Mouse (Mus musculus) CH12.LX (cell line): Measurements from ENCODE around the gene Olfr1224-ps1. TPM values are rescaled to one million over a fixed set of nuclear protein-coding genes. Genes with fewer than 3 reads are reported as not detected.

ENCODE experiments used
- DNase-seq: peaks from one replicate; pipeline ENCODE4 v3.0.0-alpha.2; 2013; ENCODE audit errors: extremely low read depth
- H3K27ac ChIP-seq: 2 replicates; pipeline ENCODE4 v1.5.1; 2012; ENCODE audit warnings: low read depth, mild to moderate bottlenecking, control low read depth, moderate library complexity; ENCODE audit not compliant: insufficient read depth
- H3K27me3 ChIP-seq: replicated peaks from 2 replicates; pipeline ENCODE3; 2012; ENCODE audit warnings: inconsistent platforms
- H3K36me3 ChIP-seq, 2 experiments: replicated peaks in 1 of 2; 2 replicates each; pipeline versions ENCODE3 to v1.6.1; 2012; ENCODE audit warnings: inconsistent platforms in 1 of 2, low read length in 1 of 2, mild to moderate bottlenecking in 1 of 2, mixed read lengths in 1 of 2, moderate library complexity in 1 of 2; ENCODE audit not compliant: control insufficient read depth in 1 of 2, insufficient read depth in 1 of 2
- H3K4me1 ChIP-seq, 2 experiments: 2 replicates each; pipeline ENCODE4 v1.6.1; 2012; ENCODE audit warnings: inconsistent platforms in 1 of 2, moderate library complexity in 1 of 2; ENCODE audit not compliant: insufficient read depth in 2 of 2, control insufficient read depth in 1 of 2
- H3K4me2 ChIP-seq: 2 replicates; pipeline ENCODE4 v1.6.1; 2012; ENCODE audit warnings: low read depth, mild to moderate bottlenecking, control low read depth; ENCODE audit not compliant: poor library complexity, insufficient read depth, severe bottlenecking
- H3K4me3 ChIP-seq, 3 experiments: fragments of 150-350 bp in 1 of 3; sonication (generic) in 1 of 3; replicated peaks in 1 of 3; 2 replicates each; pipeline versions ENCODE3 to v1.5.1; 2011 to 2012; ENCODE audit warnings: low read depth in 2 of 3, low read length in 2 of 3, mild to moderate bottlenecking in 2 of 3, moderate library complexity in 2 of 3, control low read depth in 1 of 3, improper control_type of control experiment in 1 of 3, inconsistent platforms in 1 of 3, mixed read lengths in 1 of 3; ENCODE audit not compliant: poor library complexity in 1 of 3
- H3K79me2 ChIP-seq: replicated peaks from 2 replicates; pipeline ENCODE4 v1.6.1; 2012; ENCODE audit warnings: mild to moderate bottlenecking, moderate library complexity; ENCODE audit not compliant: control insufficient read depth, poor library complexity, insufficient read depth, severe bottlenecking; ENCODE audit errors: extremely low read depth
- H3K9ac ChIP-seq: 2 replicates; pipeline ENCODE4 v1.6.1; 2012; ENCODE audit warnings: low read depth, mild to moderate bottlenecking, control low read depth, moderate library complexity; ENCODE audit not compliant: insufficient read depth
- H3K9me3 ChIP-seq: replicated peaks from 2 replicates; pipeline ENCODE3; 2012; ENCODE audit warnings: low read length, inconsistent platforms, mixed read lengths
- JUND ChIP-seq: conservative IDR thresholded peaks from 2 replicates; pipeline ENCODE4 v1.6.1; 2011; ENCODE audit warnings: low read depth, low read length, improper control_type of control experiment
- MXI1 ChIP-seq: IDR thresholded peaks from 2 replicates; pipeline ENCODE4 v1.6.1; 2011; ENCODE audit warnings: mild to moderate bottlenecking, low read depth, low read length, improper control_type of control experiment
- PAX5 ChIP-seq: IDR thresholded peaks from 2 replicates; pipeline ENCODE4 v1.6.1; 2012; ENCODE audit warnings: low read length, inconsistent platforms, mixed read lengths
- POLR2A ChIP-seq: IDR thresholded peaks from 2 replicates; pipeline ENCODE4 v1.6.1; 2011; ENCODE audit warnings: low read depth, mild to moderate bottlenecking, improper control_type of control experiment, low read length
- USF2 ChIP-seq: conservative IDR thresholded peaks from 2 replicates; pipeline ENCODE4 v1.6.1; 2011; ENCODE audit warnings: low read depth, low read length, improper control_type of control experiment
- ZKSCAN1 ChIP-seq: IDR thresholded peaks from 2 replicates; pipeline ENCODE4 v1.6.1; 2012; ENCODE audit warnings: low read depth, inconsistent platforms, low read length, improper control_type of control experiment, borderline replicate concordance
- ZMIZ1 ChIP-seq: IDR thresholded peaks from 2 replicates; pipeline ENCODE4 v1.6.1; 2012; ENCODE audit warnings: low read depth, mild to moderate bottlenecking, inconsistent platforms, low read length, improper control_type of control experiment
- dilution Hi-C: fragments of 300-500 bp; cut with MboI; formaldehyde crosslinking; loops from 2 replicates; pipeline ENCODE4 v1.14.3; 2020; ENCODE audit warnings: low sequenced_read_pairs; ENCODE audit not compliant: extremely low pct_unique_long_range_greater_than_20kb, extremely low pct_ligation_motif_present
- in situ Hi-C: fragments of 300-500 bp; cut with MboI; formaldehyde crosslinking; loops from 3 replicates; pipeline ENCODE4 v1.14.3; 2019; ENCODE audit warnings: low sequenced_read_pairs, low pct_ligation_motif_present, low pct_unique_long_range_greater_than_20kb, mixed read lengths
- polyA plus RNA-seq: library from polyadenylated mRNA; unstranded; fragments of >175 nt; gene quantifications from 2 replicates; pipeline ENCODE4 v1.2.1, GENCODE M21; 2012; ENCODE audit warnings: low read depth; ENCODE audit not compliant: insufficient read length
- total RNA-seq, 2 experiments: library from RNA; depleted of rRNA; stranded (reverse); fragments of 300-350 nt in 1 of 2; fragments of >200 nt in 1 of 2; gene quantifications; 2 replicates each; pipeline ENCODE4 v1.2.3; 2012 to 2014

Olfr1224-ps1 gene
- total and polyA plus RNA-seq, 3 experiments: not detected

- Histone ChIP-seq H3K79me2 (no peaks in the 10 kb centered on the region), H3K36me3 (no peaks in the 10 kb centered on the region), H3K27me3 (no peaks in the 10 kb centered on the region), H3K4me1 (no peaks in the 10 kb centered on the region), H3K27ac (no peak overlapping the region), H3K9me3 (peaks cover 13% of the 10 kb centered on the region), H3K4me2 (no peak overlapping the region), H3K9ac (no peak overlapping the region), H3K4me3 (no peak overlapping the region)
- DNase-seq: no peak
- in situ Hi-C loops (no loop called here), dilution Hi-C loops (no loop called here)
- TF ChIP-seq MXI1 (no peak), ZKSCAN1 (no peak), JUND (no peak), USF2 (no peak), ZMIZ1 (no peak), PAX5 (no peak), POLR2A (no peak)
Observed at GRCm38 (mm10) chr2:89105651-89106050, 58.2 kb downstream of the Olfr1224-ps1 start.

Other genes with a start within 250 kb of the Olfr1224-ps1 start
Only the 20 nearest of the 24 such genes appear.
- not detected in 2 replicates for gene Gm13762, start 183.8 kb downstream of the Olfr1224-ps1 start, total RNA-seq (2012; rRNA removed)
- not detected in 2 replicates for gene Gm13762, start 183.8 kb downstream of the Olfr1224-ps1 start, total RNA-seq (2014; rRNA removed)
- gene Gm13762, start 183.8 kb downstream of the Olfr1224-ps1 start, polyA plus RNA-seq: not detected in 2 replicates
- not detected in 2 replicates for gene Olfr1214, start 171.4 kb downstream of the Olfr1224-ps1 start, total RNA-seq (2012; rRNA removed)
- not detected in 2 replicates for gene Olfr1214, start 171.4 kb downstream of the Olfr1224-ps1 start, total RNA-seq (2014; rRNA removed)
- not detected in 2 replicates for gene Olfr1214, start 171.4 kb downstream of the Olfr1224-ps1 start, polyA plus RNA-seq
- gene Olfr1215, start 157.1 kb downstream of the Olfr1224-ps1 start, total RNA-seq (2012; rRNA removed): not detected in 2 replicates
- not detected in 2 replicates for gene Olfr1215, start 157.1 kb downstream of the Olfr1224-ps1 start, total RNA-seq (2014; rRNA removed)
- not detected in 2 replicates for gene Olfr1215, start 157.1 kb downstream of the Olfr1224-ps1 start, polyA plus RNA-seq
- not detected in 2 replicates for gene Olfr1216, start 145.8 kb downstream of the Olfr1224-ps1 start, total RNA-seq (2012; rRNA removed)
- not detected in 2 replicates for gene Olfr1216, start 145.8 kb downstream of the Olfr1224-ps1 start, total RNA-seq (2014; rRNA removed)
- gene Olfr1216, start 145.8 kb downstream of the Olfr1224-ps1 start, polyA plus RNA-seq: not detected in 2 replicates
- not detected in 2 replicates for gene Olfr1217, start 132.0 kb downstream of the Olfr1224-ps1 start, total RNA-seq (2012; rRNA removed)
- gene Olfr1217, start 132.0 kb downstream of the Olfr1224-ps1 start, total RNA-seq (2014; rRNA removed): not detected in 2 replicates
- not detected in 2 replicates for gene Olfr1217, start 132.0 kb downstream of the Olfr1224-ps1 start, polyA plus RNA-seq
- not detected in 2 replicates for gene Olfr1218, start 102.9 kb downstream of the Olfr1224-ps1 start, total RNA-seq (2012; rRNA removed)
- gene Olfr1218, start 102.9 kb downstream of the Olfr1224-ps1 start, total RNA-seq (2014; rRNA removed): not detected in 2 replicates
- gene Olfr1218, start 102.9 kb downstream of the Olfr1224-ps1 start, polyA plus RNA-seq: not detected in 2 replicates
- not detected in 2 replicates for gene Olfr1219, start 80.6 kb downstream of the Olfr1224-ps1 start, total RNA-seq (2012; rRNA removed)
- not detected in 2 replicates for gene Olfr1219, start 80.6 kb downstream of the Olfr1224-ps1 start, total RNA-seq (2014; rRNA removed)
- not detected in 2 replicates for gene Olfr1219, start 80.6 kb downstream of the Olfr1224-ps1 start, polyA plus RNA-seq
- gene Olfr1220, start 57.3 kb downstream of the Olfr1224-ps1 start, total RNA-seq (2012; rRNA removed): not detected in 2 replicates
- not detected in 2 replicates for gene Olfr1220, start 57.3 kb downstream of the Olfr1224-ps1 start, total RNA-seq (2014; rRNA removed)
- gene Olfr1220, start 57.3 kb downstream of the Olfr1224-ps1 start, polyA plus RNA-seq: not detected in 2 replicates
- not detected in 2 replicates for gene Olfr1221, start 46.8 kb downstream of the Olfr1224-ps1 start, total RNA-seq (2012; rRNA removed)
- not detected in 2 replicates for gene Olfr1221, start 46.8 kb downstream of the Olfr1224-ps1 start, total RNA-seq (2014; rRNA removed)
- gene Olfr1221, start 46.8 kb downstream of the Olfr1224-ps1 start, polyA plus RNA-seq: not detected in 2 replicates
- gene Olfr1222, start 31.0 kb downstream of the Olfr1224-ps1 start, total RNA-seq (2012; rRNA removed): not detected in 2 replicates
- not detected in 2 replicates for gene Olfr1222, start 31.0 kb downstream of the Olfr1224-ps1 start, total RNA-seq (2014; rRNA removed)
- gene Olfr1222, start 31.0 kb downstream of the Olfr1224-ps1 start, polyA plus RNA-seq: not detected in 2 replicates
- gene Olfr1223, start 12.5 kb downstream of the Olfr1224-ps1 start, total RNA-seq (2012; rRNA removed): not detected in 2 replicates
- gene Olfr1223, start 12.5 kb downstream of the Olfr1224-ps1 start, total RNA-seq (2014; rRNA removed): not detected in 2 replicates
- not detected in 2 replicates for gene Olfr1223, start 12.5 kb downstream of the Olfr1224-ps1 start, polyA plus RNA-seq
- gene Olfr1225, start 10.6 kb upstream of the Olfr1224-ps1 start, total RNA-seq (2012; rRNA removed): not detected in 2 replicates
- not detected in 2 replicates for gene Olfr1225, start 10.6 kb upstream of the Olfr1224-ps1 start, total RNA-seq (2014; rRNA removed)
- gene Olfr1225, start 10.6 kb upstream of the Olfr1224-ps1 start, polyA plus RNA-seq: not detected in 2 replicates
- gene Olfr1226, start 36.0 kb upstream of the Olfr1224-ps1 start, total RNA-seq (2012; rRNA removed): not detected in 2 replicates
- not detected in 2 replicates for gene Olfr1226, start 36.0 kb upstream of the Olfr1224-ps1 start, total RNA-seq (2014; rRNA removed)
- gene Olfr1226, start 36.0 kb upstream of the Olfr1224-ps1 start, polyA plus RNA-seq: not detected in 2 replicates
- not detected in 2 replicates for gene Olfr1228, start 90.0 kb upstream of the Olfr1224-ps1 start, total RNA-seq (2012; rRNA removed)
- gene Olfr1228, start 90.0 kb upstream of the Olfr1224-ps1 start, total RNA-seq (2014; rRNA removed): not detected in 2 replicates
- gene Olfr1228, start 90.0 kb upstream of the Olfr1224-ps1 start, polyA plus RNA-seq: not detected in 2 replicates
- not detected in 2 replicates for gene Olfr1229, start 123.9 kb upstream of the Olfr1224-ps1 start, total RNA-seq (2012; rRNA removed)
- not detected in 2 replicates for gene Olfr1229, start 123.9 kb upstream of the Olfr1224-ps1 start, total RNA-seq (2014; rRNA removed)
- gene Olfr1229, start 123.9 kb upstream of the Olfr1224-ps1 start, polyA plus RNA-seq: not detected in 2 replicates
- not detected in 2 replicates for gene Olfr1230, start 133.2 kb upstream of the Olfr1224-ps1 start, total RNA-seq (2012; rRNA removed)
- gene Olfr1230, start 133.2 kb upstream of the Olfr1224-ps1 start, total RNA-seq (2014; rRNA removed): not detected in 2 replicates
- gene Olfr1230, start 133.2 kb upstream of the Olfr1224-ps1 start, polyA plus RNA-seq: not detected in 2 replicates
- gene Olfr1231, start 143.0 kb upstream of the Olfr1224-ps1 start, total RNA-seq (2012; rRNA removed): not detected in 2 replicates
- gene Olfr1231, start 143.0 kb upstream of the Olfr1224-ps1 start, total RNA-seq (2014; rRNA removed): not detected in 2 replicates
- gene Olfr1231, start 143.0 kb upstream of the Olfr1224-ps1 start, polyA plus RNA-seq: not detected in 2 replicates
- not detected in 2 replicates for gene Olfr1232, start 165.6 kb upstream of the Olfr1224-ps1 start, total RNA-seq (2012; rRNA removed)
- not detected in 2 replicates for gene Olfr1232, start 165.6 kb upstream of the Olfr1224-ps1 start, total RNA-seq (2014; rRNA removed)
- not detected in 2 replicates for gene Olfr1232, start 165.6 kb upstream of the Olfr1224-ps1 start, polyA plus RNA-seq
- not detected in 2 replicates for gene Olfr1233, start 178.3 kb upstream of the Olfr1224-ps1 start, total RNA-seq (2012; rRNA removed)
- gene Olfr1233, start 178.3 kb upstream of the Olfr1224-ps1 start, total RNA-seq (2014; rRNA removed): not detected in 2 replicates
- not detected in 2 replicates for gene Olfr1233, start 178.3 kb upstream of the Olfr1224-ps1 start, polyA plus RNA-seq
- not detected in 2 replicates for gene Olfr1234, start 200.8 kb upstream of the Olfr1224-ps1 start, total RNA-seq (2012; rRNA removed)
- not detected in 2 replicates for gene Olfr1234, start 200.8 kb upstream of the Olfr1224-ps1 start, total RNA-seq (2014; rRNA removed)
- gene Olfr1234, start 200.8 kb upstream of the Olfr1224-ps1 start, polyA plus RNA-seq: not detected in 2 replicates